Mouse (Mus musculus) layer of hippocampus, postnatal 10 days (tissue): Measurements from ENCODE around the gene Slc19a3. TPM values are rescaled to one million over a fixed set of nuclear protein-coding genes. Genes with fewer than 3 reads are reported as not detected.
A peak's percentile ranks its signal among the peaks of the same experiment; 100 is the strongest.

Experiments used
- DNase-seq, 2 experiments: peaks; one replicate each; pipeline ENCODE4 v3.0.0; 2021; ENCODE audit warnings: low spot score in 2 of 2
- long read RNA-seq: library from polyadenylated mRNA; stranded (forward); transcript quantifications from one replicate; pipeline ENCODE4 v2.0.0, GENCODE M21; 2023
- total RNA-seq, 2 experiments: library from RNA; stranded (reverse); gene quantifications; 2 replicates each; pipeline ENCODE4 v1.2.3; 2021

The Slc19a3 gene
- 1 to 10 TPM; 1.2 to 2.0 TPM for total RNA-seq
- long read RNA-seq, partial matches to known transcripts = 0 of 1 reads
- long read RNA-seq, other reads (novel, unspliced or antisense) = 1 of 1 reads

DNA sequence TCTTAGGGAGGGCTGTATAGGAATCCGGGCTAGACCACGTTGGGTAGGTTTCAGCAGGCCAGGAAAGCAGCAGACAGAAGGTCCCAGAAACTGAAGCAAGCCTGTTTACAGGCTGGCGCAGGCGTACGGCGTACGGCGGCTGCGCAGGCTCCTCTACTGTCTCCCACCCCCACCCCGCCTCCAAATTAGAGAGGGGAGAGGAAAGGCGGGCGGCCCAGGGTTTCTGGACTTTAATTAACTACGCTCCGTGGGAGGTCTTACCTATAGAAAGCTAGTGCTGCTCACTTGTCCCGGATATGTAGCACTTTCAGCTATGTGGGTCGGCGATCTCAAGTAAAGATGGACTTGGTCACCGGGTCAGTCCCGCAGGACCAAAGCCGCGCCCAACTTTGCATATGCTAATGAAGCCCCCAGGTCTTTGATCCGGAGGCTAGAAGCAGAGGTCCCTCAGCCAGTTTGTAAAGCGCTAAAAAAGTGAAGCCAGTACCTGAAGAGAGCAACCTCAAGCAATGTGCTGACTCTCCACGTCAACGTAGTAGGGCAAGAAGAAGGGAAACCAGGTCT, at the start of gene Slc19a3:
Slc19a3 (minus strand) TSS at position 340 of the 564 bp plus-strand sequence.
- DNase-seq = peak; percentile 20 to 36

DNA sequence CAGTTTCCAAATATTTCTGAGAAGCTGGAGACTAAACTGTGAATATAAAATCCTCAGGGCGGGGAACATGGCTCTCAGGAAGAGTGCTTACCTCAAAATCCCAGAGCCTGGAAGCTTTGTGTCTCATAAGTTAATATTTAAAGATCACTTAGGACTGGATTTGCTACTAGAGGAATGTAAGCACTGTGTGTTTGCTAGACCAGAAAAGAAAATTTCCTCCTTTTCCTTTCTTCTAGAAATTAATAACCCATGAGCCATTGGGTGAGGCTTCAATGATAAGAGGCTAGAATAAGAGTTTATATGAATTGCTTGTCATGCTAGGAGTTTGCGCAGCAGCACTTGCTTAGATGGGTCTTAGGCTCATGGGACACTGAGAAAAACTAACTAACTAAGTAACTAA, 46.5 kb upstream of the Slc19a3 start:
- DNase-seq = no peak

DNA sequence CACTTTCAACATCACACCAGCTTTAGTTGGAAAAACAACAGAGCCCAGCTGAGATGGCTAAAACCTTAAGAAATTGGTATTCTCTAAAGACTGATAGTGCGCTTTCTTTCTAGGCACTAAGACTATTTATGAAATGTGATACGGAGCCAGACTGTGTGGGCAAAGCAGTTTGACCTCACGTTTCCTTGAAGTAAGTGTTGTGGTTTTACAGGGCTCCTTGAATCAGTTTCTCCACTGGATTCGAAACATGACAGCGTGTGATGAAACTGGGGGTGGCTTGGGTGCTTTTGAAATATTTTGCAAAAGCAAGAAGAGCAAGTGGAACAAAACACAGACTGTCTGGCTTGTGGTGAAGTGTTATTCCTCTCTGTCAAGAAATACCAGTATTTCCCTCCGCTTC, 38.8 kb upstream of the Slc19a3 start:
- no peak for DNase-seq

DNA sequence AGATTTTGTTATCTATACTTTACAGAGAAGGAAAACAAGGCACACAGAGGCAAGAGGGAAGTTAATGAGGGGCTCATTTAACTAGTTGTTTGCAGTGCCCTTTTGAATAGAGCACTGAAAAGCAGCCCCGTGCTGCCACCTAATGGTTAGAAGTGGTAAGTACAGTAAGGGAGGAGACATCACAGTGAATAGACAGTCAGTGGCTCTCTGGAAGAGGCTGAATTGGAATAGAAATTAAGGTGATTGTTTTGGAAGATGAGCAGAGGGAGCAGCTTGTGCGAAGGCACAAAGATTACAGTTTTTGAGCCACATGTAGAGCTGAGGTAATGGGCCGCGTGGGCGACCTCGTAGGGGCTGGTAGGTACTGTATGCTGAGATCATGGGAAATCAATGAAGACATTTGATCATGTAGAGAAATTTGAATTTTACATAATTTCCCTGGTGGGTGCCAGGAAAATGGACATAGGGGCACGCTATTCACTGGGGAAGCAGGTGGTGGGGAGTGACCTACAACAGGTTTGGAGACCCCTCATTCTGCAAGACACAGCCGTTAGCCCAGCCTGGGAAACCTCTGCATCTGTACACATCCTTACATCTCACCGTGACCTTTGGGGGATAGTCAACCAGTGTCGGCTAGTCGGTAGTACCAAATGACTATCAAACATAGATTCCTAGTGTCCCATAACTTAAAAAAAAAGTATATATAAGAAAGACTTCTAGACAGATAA, 38.1 kb upstream of the Slc19a3 start:
- DNase-seq = peak; percentile 41 to 64

DNA sequence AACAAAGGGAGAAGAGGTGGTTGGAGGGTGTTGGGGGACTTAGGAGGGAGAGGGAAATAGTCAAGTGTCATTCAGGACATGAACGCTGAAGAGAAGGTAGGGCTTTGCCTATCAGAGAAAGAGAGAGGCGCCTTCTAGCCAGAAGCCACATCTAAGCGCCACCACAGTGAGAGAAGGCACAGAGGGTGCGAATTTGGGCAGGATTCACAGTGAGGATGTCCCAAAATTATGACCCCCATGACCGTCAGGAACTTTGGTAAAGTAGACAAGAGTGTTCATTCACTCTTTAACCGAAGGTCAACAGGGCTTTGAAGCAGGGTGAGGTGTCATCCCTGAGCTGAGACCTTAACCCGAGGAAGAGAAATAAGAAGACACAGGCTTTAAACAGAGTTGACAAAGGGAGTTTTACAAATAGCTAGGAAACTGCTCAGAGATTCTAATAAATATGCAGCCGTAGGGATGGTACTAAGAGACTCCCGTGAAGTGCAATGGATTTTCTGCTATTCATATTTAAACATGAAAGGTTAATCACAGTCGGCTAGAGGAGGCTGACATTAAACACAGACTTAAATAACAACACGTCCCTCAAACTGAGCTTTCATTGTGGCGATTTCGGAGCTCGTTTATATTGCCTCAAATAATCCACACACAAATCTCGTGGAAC, 37.4 kb upstream of the Slc19a3 start:
- no peak for DNase-seq

DNA sequence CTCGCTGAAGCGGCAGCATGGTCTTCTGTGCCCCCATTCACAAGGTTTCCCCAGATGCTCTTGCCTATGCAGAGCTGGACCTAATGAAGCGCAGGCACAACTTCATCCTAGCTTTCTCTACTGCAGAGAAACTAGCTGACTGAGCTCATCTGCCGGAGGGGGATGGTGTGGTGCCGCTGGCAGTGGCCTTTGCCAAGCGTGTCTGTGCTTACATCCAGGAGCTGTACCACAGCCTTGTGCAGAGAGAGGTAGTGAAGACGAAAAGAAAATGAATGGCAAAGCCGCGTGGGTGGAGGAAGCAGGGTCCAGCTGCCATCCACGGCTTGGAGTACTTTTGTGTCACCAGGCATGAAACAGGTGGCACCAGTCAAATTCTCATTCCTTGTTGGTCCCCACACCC, 29.0 kb upstream of the Slc19a3 start:
- DNase-seq = peak in 1 of 2 experiments; percentile 16

DNA sequence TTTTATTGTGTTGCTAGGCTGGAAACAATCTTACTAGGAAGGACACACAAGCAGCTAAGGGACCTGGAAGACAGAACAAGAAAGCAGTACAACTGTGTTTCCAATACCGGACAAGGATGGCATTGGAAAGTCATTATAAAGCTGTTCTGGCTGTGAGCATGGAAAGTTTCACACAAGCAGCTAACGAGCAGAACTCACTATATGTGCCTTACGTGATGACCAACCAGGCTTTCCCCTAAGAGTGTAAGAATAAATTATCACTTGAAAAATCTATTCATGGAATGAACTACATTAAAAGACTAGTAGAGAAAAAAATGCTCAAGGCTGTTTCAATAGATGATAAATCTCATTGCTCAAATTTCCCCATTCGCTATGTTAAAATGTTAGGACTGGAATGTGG, 28.3 kb upstream of the Slc19a3 start:
- no peak for DNase-seq

DNA sequence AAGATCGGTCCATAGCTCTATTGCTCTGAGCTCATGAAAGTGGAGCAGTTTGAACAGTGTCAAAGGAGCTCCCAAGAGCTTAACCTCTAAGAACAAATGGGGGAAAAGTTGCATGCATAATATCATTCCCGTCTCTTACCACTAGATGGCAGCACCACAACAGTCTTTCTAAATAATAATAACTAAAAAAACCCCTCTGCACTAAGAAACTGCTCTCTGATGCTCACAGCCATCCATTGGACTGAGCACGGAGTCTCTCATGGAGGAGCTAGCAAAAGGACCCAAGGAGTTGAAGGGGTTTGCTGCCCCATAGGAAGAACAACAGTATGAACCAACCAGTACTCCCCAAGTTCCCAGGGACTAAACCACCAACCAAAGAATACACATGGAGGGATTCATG, 26.6 kb upstream of the Slc19a3 start:
- peak in 1 of 2 experiments; percentile 15 for DNase-seq

DNA sequence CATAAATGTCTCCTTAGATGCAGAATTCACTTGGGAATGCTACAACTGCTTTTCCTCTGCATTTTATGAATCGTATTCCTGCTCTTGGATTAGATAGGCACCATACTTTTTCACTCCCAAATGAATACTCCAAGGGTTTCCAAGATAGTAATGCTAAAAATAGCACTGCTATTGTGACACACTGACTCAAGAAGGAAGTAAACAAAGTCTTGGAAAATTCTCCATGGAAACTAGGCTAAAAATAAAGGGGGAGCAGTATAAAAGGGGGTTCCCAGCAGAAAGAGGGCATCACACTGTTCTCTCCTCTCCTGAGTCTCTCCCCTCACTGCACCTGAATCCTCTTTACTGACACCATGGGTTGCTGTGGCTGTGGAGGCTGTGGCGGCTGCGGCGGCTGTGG, 22.4 kb upstream of the Slc19a3 start, which contains the start of gene Krtap28-13:
Krtap28-13 (plus strand) TSS at position 288 of the 400 bp plus-strand sequence.
- no peak for DNase-seq

DNA sequence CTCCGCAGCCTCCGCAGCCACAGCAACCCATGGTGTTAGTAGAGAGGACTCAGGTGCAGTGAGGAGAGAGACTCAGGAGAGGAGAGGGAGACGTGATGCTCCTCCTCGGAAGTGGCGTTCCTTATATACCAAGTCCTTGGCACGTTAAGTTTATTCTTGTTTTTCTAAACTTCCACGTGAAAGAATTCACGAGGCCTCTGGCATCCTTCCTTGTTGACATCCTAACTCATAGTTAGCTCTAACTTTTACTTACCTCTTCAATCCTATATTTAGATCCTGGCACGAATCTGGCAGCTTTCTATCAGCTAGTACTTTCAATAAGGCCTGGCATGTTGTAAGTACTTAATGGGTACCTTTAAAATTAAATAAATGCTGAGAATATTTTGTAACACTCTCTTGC, 21.0 kb upstream of the Slc19a3 start, which contains the start of gene A030005K14Rik:
A030005K14Rik (minus strand) TSS at position 101 of the 400 bp plus-strand sequence.
- no peak for DNase-seq

DNA sequence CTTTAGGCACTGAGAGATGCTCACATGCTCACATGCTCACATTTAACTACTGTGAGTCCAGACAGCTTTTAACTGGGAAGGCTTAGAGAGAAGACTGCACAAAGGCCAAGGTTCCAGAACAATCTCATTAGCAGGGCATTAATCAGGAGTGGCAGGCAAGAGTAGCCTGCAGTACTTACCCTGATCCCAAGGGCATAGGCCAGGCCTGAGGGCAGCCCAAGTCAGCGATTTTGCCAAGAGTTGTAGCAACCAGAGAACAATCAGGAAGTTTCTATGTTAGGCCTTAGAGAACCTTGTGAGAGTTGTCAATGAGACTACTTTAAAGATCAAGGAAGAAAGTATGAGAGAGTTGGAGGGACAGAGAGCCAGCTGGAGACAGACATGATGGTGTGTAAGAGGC, 20.2 kb upstream of the Slc19a3 start:
- no peak for DNase-seq

DNA sequence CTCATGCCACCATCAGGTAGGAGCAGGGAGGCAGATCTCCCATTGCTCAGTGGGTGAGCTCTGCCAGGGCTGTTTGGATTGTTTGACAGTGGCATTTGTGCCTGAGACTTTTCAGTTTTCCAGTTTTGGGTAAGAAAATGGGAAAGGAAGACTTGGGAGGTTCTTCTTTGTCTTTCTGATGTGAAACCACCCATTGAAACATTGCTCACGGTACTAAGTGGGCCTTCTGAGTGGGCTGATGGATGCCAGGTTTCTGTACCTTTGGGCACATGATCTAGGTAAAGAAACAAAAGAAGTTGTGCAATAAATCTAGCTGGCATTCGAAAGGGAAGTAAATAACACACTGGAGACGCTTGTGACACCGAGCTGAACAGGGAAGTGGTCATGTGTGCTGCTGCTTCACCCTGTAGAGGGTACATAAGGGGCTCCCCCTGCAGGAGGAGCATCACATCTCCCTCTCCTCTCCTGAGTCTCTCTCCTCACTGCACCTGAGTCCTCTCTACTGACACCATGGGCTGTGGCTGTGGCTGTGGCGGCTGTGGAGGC, 6.7 kb upstream of the Slc19a3 start, which contains the start of gene Gm47969:
Gm47969 (plus strand) TSS at position 51 of the 546 bp plus-strand sequence.
- DNase-seq = no peak

DNA sequence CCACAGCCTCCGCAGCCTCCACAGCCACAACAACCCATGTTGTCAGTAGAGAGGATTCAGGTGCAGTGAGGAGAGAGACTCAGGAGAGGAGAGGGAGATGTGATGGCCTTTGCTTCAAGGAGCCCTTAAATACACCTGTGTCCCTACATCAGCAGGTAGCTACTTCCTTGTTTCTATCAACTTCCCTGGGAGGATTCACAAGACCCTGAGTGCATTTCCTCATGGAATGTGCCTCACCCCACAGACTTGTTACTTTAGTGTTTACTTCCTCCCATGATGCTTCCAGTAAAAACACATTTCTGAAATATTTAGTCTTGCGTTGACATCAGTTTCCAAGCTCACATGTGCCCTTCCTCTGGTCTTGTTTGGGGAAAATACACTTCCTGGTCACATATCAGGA, 4.1 kb upstream of the Slc19a3 start, which contains the start of gene Krtap28-10:
Krtap28-10 (minus strand) TSS at position 101 of the 400 bp plus-strand sequence.
- DNase-seq = no peak

DNA sequence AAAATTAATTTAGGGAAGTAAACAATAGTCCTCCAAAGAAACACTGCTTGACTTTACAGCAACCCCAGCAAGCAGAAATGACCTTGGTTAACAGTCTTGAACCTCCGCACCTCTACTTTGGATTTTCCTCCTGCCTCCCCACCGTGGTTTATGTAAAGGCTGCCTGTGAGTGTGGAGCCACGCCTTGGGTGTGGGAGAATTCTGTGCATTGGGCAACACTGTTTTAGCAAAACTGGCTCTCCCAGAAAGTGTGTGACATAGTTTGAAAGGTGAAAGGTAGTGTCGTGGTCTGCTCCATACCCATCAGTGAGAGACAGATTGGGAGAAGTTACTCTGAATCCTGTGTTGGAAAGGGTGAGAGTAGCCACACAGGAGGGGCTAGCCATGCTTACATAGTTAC, 832 bp upstream of the Slc19a3 start:
- DNase-seq = no peak

DNA sequence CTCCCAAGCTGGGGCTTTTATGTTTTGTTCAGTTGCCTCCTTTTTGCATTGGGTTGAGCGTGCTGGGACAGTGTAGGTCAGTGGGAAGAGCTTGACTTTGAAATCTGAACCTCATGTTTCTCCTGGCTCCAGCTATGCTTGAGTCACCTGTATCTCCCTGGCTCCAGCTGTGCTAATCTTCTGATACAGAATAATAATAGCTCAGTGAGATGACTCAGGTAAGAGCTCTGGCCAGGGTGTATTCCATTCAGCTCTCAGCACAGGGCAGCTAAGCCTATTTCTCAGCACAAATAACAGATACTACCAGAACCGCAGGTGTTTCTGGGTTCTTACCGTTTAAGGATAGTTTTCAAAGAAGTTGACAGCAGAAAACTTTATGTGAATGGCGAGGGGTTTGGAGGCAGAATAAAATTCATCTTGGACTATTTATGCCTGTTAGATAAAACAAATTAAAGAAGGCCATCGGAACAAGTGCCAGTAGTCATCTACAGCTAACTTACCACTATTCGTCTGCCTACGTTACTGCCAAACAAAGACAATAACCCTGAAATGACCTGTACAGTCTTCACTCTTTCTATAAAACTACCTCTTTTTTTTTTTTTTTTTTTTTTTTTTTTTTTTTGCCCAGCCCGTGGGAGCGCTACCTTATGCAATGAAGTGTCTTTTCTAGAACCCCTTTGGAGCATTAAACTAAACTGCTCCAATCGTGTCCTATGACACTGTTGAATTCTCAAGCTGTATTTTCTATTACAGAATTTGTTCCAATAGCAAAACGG, 1.2 kb downstream of the Slc19a3 start:
- DNase-seq = no peak

DNA sequence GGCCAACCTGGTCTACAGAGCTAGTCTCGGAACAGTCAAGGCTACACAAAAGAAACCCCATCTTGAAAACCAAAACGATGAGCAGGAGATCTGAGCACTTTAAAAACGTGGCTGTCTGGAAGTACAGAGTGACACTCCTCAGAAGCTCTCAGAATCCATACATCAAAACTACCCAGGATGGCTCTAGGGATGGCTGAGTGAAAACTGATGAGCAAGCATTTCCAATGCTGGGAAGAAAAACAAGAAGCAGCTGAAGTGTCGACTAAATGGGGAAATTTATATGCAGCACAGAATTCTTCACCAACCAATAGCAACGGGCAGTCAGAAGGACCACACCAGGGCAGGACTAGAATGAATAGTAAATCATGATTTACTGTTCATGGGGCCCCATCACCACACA, 3.7 kb downstream of the Slc19a3 start:
- DNase-seq = no peak

DNA sequence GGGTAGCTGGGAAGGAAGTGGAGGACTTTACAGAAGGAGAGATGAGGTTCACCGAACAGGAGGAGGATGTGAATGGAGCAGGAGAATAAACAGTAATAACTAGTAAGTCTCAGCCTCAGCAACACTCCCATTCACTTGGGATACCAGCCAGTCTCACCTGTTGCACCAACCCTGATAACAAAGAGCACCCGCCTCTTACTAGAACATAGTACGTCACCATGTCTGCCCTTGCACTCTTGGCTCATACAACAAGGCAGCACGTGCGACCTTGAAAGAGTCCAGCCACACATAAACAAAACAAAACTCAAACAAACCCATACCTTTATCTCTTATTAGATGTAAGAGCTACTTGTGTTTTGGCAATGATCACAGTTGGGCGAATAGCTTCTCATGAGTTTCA, 5.7 kb downstream of the Slc19a3 start:
- no peak for DNase-seq

DNA sequence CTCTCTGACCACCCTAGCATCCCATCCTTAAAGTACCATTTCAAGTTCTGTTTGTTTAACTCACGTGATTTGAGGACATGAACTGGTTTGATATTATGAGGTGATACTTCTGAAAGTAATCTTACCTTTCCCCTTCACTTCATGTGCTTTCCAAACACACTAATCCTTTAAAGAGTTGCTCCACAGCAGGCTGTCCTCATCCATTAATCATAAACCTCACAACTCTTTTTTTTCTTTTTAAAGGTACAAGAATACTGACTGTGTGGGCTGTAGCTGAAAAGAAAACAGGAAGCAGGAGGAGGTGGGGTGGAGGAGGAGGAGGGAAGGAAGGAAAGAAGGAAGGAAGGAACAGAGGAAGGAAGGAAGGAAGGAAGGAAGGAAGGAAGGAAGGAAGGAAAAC, 6.3 kb downstream of the Slc19a3 start:
- no peak for DNase-seq

DNA sequence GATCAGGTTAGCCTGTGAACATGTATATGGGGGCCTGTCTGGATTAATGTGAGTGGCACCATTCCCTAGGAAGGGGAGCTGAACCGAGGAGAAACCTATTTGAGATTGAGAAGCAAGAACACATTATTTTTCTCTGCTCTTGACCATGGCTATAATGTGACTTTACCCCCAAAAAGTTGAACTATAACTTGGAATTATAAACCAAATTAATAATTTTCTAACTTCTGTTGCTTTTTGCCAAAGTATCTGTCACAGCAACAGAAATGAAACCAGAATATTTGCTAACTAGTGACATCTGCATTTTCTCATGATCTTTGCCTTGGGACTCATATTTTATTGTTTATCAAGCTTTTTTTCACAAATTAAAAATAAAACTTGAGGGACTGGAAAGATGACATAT, 21.7 kb downstream of the Slc19a3 start:
- DNase-seq = no peak

DNA sequence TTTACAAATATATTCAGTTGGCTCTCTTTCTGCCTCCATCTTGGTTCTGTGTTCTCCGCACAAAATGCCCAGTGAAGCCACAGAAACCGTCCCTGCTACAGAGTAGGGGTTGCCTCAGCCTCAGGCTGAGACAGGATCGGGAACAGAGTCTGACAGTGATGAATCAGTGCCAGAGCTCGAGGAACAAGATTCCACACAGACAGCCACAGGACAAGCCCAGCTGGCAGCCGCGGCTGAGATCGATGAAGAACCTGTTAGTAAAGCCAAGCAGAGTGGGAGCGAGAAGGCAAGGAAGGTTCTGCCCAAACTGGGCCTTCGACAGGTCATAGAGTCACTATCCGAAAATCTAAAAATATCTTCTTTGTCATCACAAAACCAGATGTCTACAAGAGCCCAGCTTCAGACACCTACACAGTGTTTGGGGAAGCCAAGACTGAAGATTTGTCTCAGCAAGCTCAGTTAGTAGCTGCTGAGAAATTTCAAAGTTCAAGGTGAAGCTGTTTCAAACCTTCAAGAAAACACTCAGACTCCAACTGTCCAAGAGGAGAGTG, 22.8 kb downstream of the Slc19a3 start:
- DNase-seq = no peak

DNA sequence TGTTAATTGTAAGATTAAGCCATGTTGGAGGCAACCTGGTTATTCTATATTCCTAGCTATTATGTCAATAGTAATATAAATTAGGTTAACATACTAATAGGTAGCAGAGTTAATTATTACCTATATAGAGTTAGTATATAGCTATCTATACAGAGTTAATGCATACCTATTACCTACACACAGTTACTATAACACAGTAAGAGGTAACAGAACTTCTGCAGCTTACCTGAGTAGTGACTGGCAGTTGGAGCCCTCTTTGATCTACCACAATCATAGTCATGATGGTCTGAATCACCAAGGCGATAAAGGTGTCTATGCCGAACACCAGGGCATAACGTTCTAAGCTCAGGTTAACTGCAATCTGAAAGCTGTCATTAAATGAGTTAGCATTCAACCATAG, 23.8 kb downstream of the Slc19a3 start:
- DNase-seq = no peak
